Mouse (Mus musculus) layer of hippocampus, adult 8-10 months (tissue): Measurements from ENCODE around the gene Tex26. TPM values are rescaled to one million over a fixed set of nuclear protein-coding genes. Genes with fewer than 3 reads are reported as not detected.

Experiments
- DNase-seq, 2 experiments: peaks; one replicate each; pipeline ENCODE4 v3.0.0; 2022; ENCODE audit warnings: low spot score in 2 of 2
- total RNA-seq, 4 experiments: library from RNA; stranded (reverse); gene quantifications; 2 replicates each; pipeline ENCODE4 v1.2.4; 2022

Gene Tex26
- total RNA-seq, 4 experiments from 2014 or later = 0.23 TPM; not detected in 3

GRCm38 (mm10) chr5:149433618-149434017 is 5.8 kb upstream of the Tex26 start:
- no peak for DNase-seq

GRCm38 (mm10) chr5:149434141-149434690 is 5.2 kb upstream of the Tex26 start:
- no peak for DNase-seq

DNA sequence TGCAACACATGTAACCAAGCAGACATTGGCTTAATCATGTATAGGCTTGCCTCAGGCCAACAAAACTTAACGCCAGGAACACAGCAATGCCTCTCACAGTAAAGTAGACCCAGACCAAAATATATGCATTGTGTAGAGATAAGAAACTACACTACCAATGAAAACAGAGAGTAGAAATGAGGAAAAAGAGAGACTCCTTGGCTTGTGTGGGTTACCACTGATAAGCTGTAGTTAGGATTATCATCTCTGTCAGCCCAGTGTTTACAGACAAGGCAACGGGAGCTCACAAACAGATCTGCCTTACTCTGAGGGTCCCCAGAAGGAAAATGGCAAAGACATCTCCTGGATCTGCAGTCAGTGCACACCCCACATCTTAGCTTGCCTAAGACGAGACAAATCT is 2.9 kb upstream of the Tex26 start:
- DNase-seq = no peak

- no peak for DNase-seq
Observed at GRCm38 (mm10) chr5:149437150-149437549, 2.3 kb upstream of the Tex26 start.

GRCm38 (mm10) chr5:149440180-149440573 is 717 bp downstream of the Tex26 start:
- DNase-seq = peak; percentile 73 to 76

- DNase-seq = no peak
Observed at GRCm38 (mm10) chr5:149441646-149442276, 2.3 kb downstream of the Tex26 start.

DNA sequence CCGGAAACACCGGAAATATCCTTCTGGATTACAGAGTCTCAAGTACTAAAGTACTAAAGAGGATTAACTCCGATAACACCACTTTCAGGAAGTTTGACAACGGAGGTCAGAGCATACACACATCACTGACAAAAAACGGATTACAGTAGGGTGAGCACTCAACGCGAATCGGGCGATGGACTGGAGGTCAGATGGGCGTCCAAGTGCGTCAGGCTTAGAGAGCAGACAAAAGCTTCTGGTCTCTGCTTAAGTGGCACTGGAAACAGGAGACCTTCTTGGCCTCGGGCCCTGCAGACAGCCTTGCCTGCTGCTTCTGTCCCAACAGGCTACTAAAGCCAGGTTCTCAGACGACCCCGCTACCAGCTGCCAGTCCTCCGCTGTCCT is 2.8 kb downstream of the Tex26 start:
- no peak for DNase-seq

DNA sequence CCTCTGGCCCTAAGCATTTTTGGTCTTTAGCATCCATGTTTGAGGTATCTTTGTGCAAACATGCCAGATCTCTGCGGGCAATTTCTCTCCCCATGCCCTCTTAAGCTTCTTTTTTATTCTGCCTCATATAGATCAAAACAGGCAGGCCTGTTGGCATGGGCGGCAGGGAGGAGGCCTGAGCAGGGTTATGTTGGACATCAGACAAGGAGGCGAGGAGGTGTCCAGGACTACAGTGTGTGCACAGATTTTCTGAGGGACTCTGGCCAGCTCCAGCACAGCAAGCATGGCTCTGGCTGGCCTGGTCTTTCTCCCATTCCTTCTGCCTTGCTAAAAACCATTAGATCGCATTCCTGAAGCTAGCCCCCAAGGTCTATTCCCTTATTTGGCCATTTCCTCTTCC is 5.0 kb downstream of the Tex26 start:
- no peak for DNase-seq

DNA sequence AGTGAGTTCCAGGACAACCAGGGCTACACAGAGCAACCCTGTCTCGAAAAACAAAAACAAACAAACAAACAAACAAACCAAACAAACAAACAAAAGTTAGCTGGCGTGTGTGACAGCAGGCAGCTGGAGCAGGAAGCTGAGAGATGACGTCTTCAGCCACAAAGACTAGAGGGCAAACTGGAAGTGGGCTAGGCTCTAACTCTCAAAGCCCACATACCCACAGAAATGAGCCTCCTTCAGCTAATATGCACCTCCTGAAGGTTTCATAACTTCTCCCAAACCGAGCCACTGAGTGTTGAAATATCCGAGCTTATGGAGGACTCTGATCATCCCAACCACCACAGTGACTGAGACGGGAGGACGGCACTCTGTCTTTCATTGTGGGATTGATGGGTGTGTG is 7.0 kb downstream of the Tex26 start:
- no peak for DNase-seq

DNA sequence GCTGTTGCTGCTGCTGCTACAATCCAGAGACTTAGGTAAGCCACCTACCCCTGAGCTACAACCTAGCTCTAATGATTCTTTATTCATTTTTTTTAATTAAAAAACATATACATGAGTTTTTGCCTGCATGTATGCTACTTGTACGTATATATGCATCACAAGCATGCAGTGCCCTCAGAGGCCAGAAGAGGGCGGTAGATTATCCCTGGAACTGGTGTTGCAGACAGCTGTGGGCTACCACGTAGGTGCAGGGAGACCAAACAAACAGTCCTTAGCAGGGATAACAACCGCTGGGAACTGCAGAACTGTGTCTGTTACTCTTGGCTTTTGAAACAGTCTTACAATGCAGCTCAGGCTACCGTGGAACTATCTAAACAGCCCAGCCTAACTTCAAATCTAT is 8.3 kb downstream of the Tex26 start:
- DNase-seq = no peak

DNA sequence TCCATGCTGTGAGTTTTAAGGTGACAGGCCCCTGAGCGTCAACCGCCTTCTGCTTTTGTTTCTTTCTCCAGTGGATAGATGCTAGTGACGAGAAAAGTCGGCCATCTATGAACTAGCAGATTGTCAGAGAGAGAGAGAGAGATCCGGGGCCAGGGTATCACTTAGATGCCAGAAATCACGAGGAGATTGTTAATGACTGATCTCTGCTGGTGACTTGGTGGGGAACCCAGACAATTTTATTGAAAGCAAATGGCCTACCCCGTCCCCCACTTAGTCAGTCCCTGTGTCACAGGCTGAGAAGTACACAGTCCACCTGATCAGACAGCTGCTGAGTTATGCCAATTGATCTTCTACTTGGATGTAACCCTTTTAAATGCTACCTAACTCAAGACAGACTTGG is 9.9 kb downstream of the Tex26 start:
- no peak for DNase-seq

GRCm38 (mm10) chr5:149451209-149451681 is 11.8 kb downstream of the Tex26 start:
- no peak for DNase-seq

DNA sequence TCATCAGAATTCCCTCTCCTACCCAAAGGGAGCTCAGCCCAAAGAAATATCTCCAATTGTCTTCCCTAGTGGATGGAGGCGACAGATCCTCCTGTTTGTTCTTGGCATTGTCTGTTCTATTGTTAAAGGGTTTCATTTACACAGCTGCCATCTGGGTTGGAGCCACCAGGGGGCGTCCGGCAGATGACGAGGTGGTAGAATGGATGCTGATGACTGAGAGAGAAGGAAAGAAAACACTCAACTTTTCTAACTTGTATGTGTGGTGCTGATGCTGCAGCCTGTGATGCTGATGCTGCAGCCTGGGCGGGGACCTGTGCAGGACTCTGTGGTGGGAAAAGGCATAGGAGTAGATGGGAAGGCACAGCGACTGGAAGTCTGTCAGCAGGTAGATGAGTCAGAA is 14.8 kb downstream of the Tex26 start:
- DNase-seq = peak; percentile 60 to 82

DNA sequence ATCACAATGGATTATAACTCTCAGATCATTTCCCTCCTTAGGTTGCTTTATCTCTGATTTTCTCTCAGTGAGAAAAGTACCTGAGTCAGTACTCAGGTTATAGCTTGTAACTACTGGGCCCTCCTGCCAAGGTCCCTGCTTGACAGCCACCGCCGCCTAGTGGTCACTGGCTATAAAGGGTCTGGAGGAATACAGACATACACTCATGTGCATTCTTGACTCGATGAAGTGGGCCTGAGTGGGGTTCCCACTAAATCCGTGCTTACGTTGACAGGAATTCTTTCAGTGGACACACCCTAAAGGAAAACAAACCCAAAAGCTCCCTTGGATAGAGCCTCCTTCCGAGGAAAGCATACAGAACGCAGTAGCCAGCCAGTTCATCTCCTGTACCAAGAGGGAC is 17.1 kb downstream of the Tex26 start:
- no peak for DNase-seq

- DNase-seq = no peak
Observed at GRCm38 (mm10) chr5:149462071-149462470, 22.6 kb downstream of the Tex26 start.

GRCm38 (mm10) chr5:149465305-149465704 is 25.8 kb downstream of the Tex26 start:
- no peak for DNase-seq

DNA sequence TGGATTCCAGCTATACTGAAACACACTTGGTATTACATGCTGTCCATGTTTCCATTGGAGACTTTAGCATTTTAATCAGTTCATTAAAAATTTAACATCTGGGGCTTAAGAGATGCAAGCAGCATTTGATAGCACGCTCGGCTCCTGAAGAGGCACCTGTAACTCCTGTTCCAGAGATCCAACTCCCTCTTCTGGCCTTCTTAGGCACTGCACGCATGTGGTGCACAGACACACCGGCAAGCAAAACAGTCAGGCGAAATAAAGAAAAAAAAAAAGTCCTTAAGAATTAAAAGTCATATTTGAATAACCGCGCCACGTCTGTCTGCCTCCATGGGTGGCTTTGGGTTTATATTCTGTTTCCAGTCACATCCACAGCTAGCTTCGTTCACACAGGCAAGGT is 34.7 kb downstream of the Tex26 start:
- no peak for DNase-seq

- DNase-seq = no peak
Observed at GRCm38 (mm10) chr5:149474701-149475468, 35.4 kb downstream of the Tex26 start.

GRCm38 (mm10) chr5:149481920-149482319 is 42.5 kb downstream of the Tex26 start:
- DNase-seq = peak in 1 of 2 experiments; percentile 29

- DNase-seq = no peak
Observed at GRCm38 (mm10) chr5:149483321-149484052, 44.0 kb downstream of the Tex26 start.

DNA sequence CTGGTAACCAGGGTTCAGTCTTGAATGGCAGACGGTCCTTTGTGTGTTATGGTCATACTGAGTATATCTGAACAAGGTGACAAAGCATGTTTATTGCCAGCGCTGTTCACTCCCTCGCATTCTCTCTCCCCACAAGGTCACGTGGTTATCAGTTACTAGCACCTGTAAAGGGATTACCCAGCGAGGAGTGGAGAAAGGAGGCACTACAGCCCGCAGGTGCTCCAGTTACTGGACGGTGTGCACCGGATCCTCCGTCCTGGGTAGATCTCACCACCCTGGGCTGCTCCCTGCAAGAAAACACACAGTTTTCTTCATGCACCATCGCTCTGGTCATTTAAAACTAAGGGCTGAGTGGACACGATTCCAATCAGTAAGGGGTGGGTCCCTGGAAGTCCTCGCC is 44.8 kb downstream of the Tex26 start:
- DNase-seq = no peak

- DNase-seq = no peak
Observed at GRCm38 (mm10) chr5:149485447-149485846, 46.0 kb downstream of the Tex26 start.
